Mouse (Mus musculus) C2C12 (cell line): ENCODE results near the gene Chrne. TPM values are rescaled to one million over a fixed set of nuclear protein-coding genes. Genes with fewer than 3 reads are reported as not detected.

Source experiments
- H3K27me3 ChIP-seq: one replicate; pipeline ENCODE4 v1.6.1; 2011; ENCODE audit not compliant: control insufficient read depth, insufficient read depth, insufficient read length
- H3K36me3 ChIP-seq: one replicate; pipeline ENCODE4 v1.6.1; 2011; ENCODE audit not compliant: control insufficient read depth, insufficient read depth
- H3K4me3 ChIP-seq: one replicate; pipeline ENCODE4 v1.5.1; 2011; ENCODE audit warnings: mild to moderate bottlenecking, control low read depth; ENCODE audit not compliant: poor library complexity, insufficient read depth, severe bottlenecking
- H3K79me2 ChIP-seq: one replicate; pipeline ENCODE4 v1.6.1; 2011; ENCODE audit not compliant: control insufficient read depth, insufficient read depth
- H3K79me3 ChIP-seq: one replicate; pipeline ENCODE4 v1.6.1; 2011; ENCODE audit warnings: low read depth, control low read depth
- H3ac ChIP-seq: one replicate; pipeline ENCODE3; 2011; ENCODE audit warnings: low read depth; ENCODE audit not compliant: control insufficient read depth, insufficient read length
- CEBPB ChIP-seq: IDR thresholded peaks from one replicate; pipeline ENCODE4 v1.6.1; 2011; ENCODE audit warnings: low read depth, mild to moderate bottlenecking, control low read depth, moderate library complexity
- CTCF ChIP-seq: IDR thresholded peaks from one replicate; pipeline ENCODE4 v1.5.1; 2011; ENCODE audit not compliant: control insufficient read depth, insufficient read depth, insufficient read length
- FOSL1 ChIP-seq: IDR thresholded peaks from one replicate; pipeline ENCODE4 v1.8.0; 2011; ENCODE audit warnings: mild to moderate bottlenecking, low read length; ENCODE audit not compliant: poor library complexity, insufficient read depth, severe bottlenecking
- MAX ChIP-seq: IDR thresholded peaks from one replicate; pipeline ENCODE4 v1.6.1; 2011; ENCODE audit warnings: mild to moderate bottlenecking, control low read depth
- MYOD1 ChIP-seq: IDR thresholded peaks from one replicate; pipeline ENCODE4 v1.6.1; 2011; ENCODE audit warnings: low read depth; ENCODE audit not compliant: control insufficient read depth, insufficient read length
- MYOG ChIP-seq: IDR thresholded peaks from one replicate; pipeline ENCODE4 v1.6.1; 2011; ENCODE audit not compliant: control insufficient read depth, insufficient read length; ENCODE audit errors: extremely low read depth
- USF1 ChIP-seq: IDR thresholded peaks from one replicate; pipeline ENCODE4 v1.6.1; 2011; ENCODE audit warnings: low read depth, mild to moderate bottlenecking, control low read depth, moderate library complexity
- long read RNA-seq, 2 experiments: library from polyadenylated mRNA; unstranded; transcript quantifications; one replicate each; pipeline ENCODE4 v2.0.0; 2019 to 2020
- polyA plus RNA-seq: library from polyadenylated mRNA; unstranded; fragments of >200 nt; fragmentation: generic; extraction: Trizol; gene quantifications from one replicate; pipeline ENCODE4 v1.2.1, GENCODE M21; 2012; ENCODE audit warnings: missing spikeins

Chrne gene
- 0.08 TPM for polyA plus RNA-seq
- long read RNA-seq, experiment 1: 0 reads
- long read RNA-seq, experiment 2: 0 reads

- H3ac ChIP-seq: no peak within 1 kb of the TSS
- TF ChIP-seq USF1: no peak
- no peak for TF ChIP-seq MYOG
- TF ChIP-seq FOSL1: no peak
- no peak for TF ChIP-seq CTCF
- TF ChIP-seq MAX: no peak
- no peak for TF ChIP-seq CEBPB
- no peak for TF ChIP-seq MYOD1
- H3K36me3 ChIP-seq: no peaks in the 10 kb centered on the region
- H3K27me3 ChIP-seq: no peaks in the 10 kb centered on the region
- H3K79me2 ChIP-seq: no peaks in the 10 kb centered on the region
- no peaks in the 10 kb centered on the region for H3K79me3 ChIP-seq
- H3K4me3 ChIP-seq: no peak within 1 kb of the TSS
These were observed at the start of gene Chrne for GRCm38 (mm10) chr11:70619101-70619500. TSS of gene Chrne (minus strand) at chr11:70619216.

DNA sequence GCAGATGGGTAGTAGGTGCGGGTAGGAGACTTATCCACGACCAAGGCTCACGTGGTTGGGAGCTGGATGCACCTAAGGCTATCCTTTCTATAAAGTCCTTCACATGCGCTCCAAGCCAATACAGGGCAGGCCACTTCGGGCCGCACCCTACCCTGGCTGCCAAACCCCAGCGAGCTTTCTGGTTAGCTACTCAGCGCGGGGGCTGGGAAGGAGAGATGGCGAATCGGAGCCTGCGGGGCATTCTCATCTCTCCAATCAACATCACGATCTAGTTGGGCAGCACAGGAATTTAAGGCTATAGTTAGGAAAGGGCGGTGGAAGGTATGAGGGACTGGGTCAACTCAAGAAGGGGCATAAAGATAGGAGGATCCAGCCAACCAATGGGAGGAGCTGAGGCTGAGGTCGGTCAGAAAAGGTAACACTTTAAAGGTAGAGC, 49.3 kb upstream of the Chrne start:
- peaks cover 34% of the 10 kb centered on the region for H3K36me3 ChIP-seq
- peaks cover 41% of the 10 kb centered on the region for H3K79me2 ChIP-seq
- peak overlapping the region; percentile 28 for H3ac ChIP-seq
- TF ChIP-seq FOSL1: no peak
- TF ChIP-seq MYOD1: no peak
- TF ChIP-seq CEBPB: no peak
- TF ChIP-seq CTCF: no peak
- TF ChIP-seq USF1: peak; percentile 65
- H3K79me3 ChIP-seq: peaks cover 20% of the 10 kb centered on the region
- no peaks in the 10 kb centered on the region for H3K27me3 ChIP-seq
- H3K4me3 ChIP-seq: peak overlapping the region; percentile 23

GRCm38 (mm10) chr11:70667271-70668150, 48.5 kb upstream of the Chrne start:
- Histone ChIP-seq H3K79me3 (peaks cover 20% of the 10 kb centered on the region), H3K27me3 (no peaks in the 10 kb centered on the region), H3ac (peak overlapping the region; percentile 28), H3K4me3 (peak overlapping the region; percentile 23), H3K79me2 (peaks cover 41% of the 10 kb centered on the region), H3K36me3 (peaks cover 40% of the 10 kb centered on the region)
- TF ChIP-seq USF1: no peak
- TF ChIP-seq CEBPB: no peak
- TF ChIP-seq MAX: no peak
- TF ChIP-seq FOSL1: no peak
- TF ChIP-seq MYOG: no peak
- TF ChIP-seq CTCF: no peak
- no peak for TF ChIP-seq MYOD1

DNA sequence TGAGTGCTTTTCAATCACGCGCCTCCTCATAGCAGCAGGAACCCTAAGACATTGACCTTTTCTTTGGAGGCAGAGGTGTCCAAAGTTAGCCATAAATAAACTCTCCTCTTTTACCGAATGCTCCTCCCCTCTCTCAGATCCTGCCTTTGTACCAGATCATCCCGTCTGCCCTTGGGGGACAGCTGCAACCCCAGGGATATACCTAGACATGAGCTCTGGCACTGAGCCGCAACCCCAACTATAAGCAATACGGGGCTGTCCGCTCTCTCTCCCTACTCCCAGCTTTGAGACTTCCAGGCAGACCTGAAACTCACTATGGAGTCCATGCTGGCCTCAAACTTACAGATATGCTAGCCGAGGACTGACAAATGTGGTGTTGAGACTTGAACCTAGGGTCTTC, 47.7 kb upstream of the Chrne start:
- no peak overlapping the region for H3ac ChIP-seq
- no peak for TF ChIP-seq CTCF
- TF ChIP-seq MYOD1: no peak
- TF ChIP-seq CEBPB: no peak
- no peak for TF ChIP-seq MAX
- no peak for TF ChIP-seq USF1
- TF ChIP-seq MYOG: no peak
- no peak for TF ChIP-seq FOSL1
- H3K79me3 ChIP-seq: peaks cover 21% of the 10 kb centered on the region
- H3K36me3 ChIP-seq: peaks cover 43% of the 10 kb centered on the region
- no peak overlapping the region for H3K4me3 ChIP-seq
- no peaks in the 10 kb centered on the region for H3K27me3 ChIP-seq
- H3K79me2 ChIP-seq: peaks cover 45% of the 10 kb centered on the region

- Histone ChIP-seq H3K4me3 (no peak overlapping the region), H3ac (no peak overlapping the region), H3K36me3 (peaks cover 54% of the 10 kb centered on the region), H3K79me3 (peaks cover 33% of the 10 kb centered on the region), H3K79me2 (peaks cover 60% of the 10 kb centered on the region), H3K27me3 (no peaks in the 10 kb centered on the region)
- TF ChIP-seq MYOD1 (no peak), CEBPB (no peak), USF1 (no peak), MAX (no peak), MYOG (no peak), FOSL1 (no peak), CTCF (no peak)
These were observed 45.7 kb upstream of the Chrne start for GRCm38 (mm10) chr11:70664741-70665140.
